Mouse (Mus musculus) midbrain, embryonic 11.5 days (tissue): ENCODE measurements at regions not wholly inside any gene's neighbourhood (a gene's known extent, or its start where the extent isn't known, plus 50 kb on each side); places are given as distances from the start of the nearest gene placed in this dataset.

Source experiments
- ATAC-seq: fragments of 200-750 bp; cut with Nextera tagmentation; 2 replicates; pipeline ENCODE4 v1.8.0; 2017; ENCODE audit warnings: moderate TSS enrichment, moderate library complexity; ENCODE audit not compliant: low FRiP score
- DNase-seq: peaks from one replicate; pipeline ENCODE4 v3.0.0; 2015; ENCODE audit warnings: low spot score; ENCODE audit errors: missing footprints
- H3K27ac ChIP-seq: fragments of 300-500 bp; sonication (generic); 2 replicates; pipeline ENCODE4 v1.5.1; 2014; ENCODE audit warnings: low read depth, low read length
- H3K27me3 ChIP-seq: fragments of 300-500 bp; sonication (generic); 2 replicates; pipeline ENCODE4 v1.6.1; 2014; ENCODE audit warnings: mild to moderate bottlenecking, low read length, moderate library complexity, mixed read lengths; ENCODE audit not compliant: control insufficient read depth, insufficient read depth
- H3K36me3 ChIP-seq: fragments of 300-500 bp; sonication (generic); 2 replicates; pipeline ENCODE4 v1.6.1; 2014; ENCODE audit warnings: mild to moderate bottlenecking, low read length, moderate library complexity, mixed read lengths; ENCODE audit not compliant: control insufficient read depth, insufficient read depth
- H3K4me1 ChIP-seq: fragments of 300-500 bp; sonication (generic); 2 replicates; pipeline ENCODE4 v1.6.1; 2014; ENCODE audit warnings: low read length; ENCODE audit not compliant: control insufficient read depth, insufficient read depth
- H3K4me2 ChIP-seq: fragments of 300-500 bp; sonication (generic); 2 replicates; pipeline ENCODE4 v1.6.1; 2014; ENCODE audit warnings: mild to moderate bottlenecking, moderate library complexity
- H3K4me3 ChIP-seq: fragments of 300-500 bp; sonication (generic); 2 replicates; pipeline ENCODE4 v1.5.1; 2014; ENCODE audit warnings: low read depth, low read length
- H3K9ac ChIP-seq: fragments of 300-500 bp; sonication (generic); 2 replicates; pipeline ENCODE4 v1.6.1; 2014; ENCODE audit warnings: low read length
- H3K9me3 ChIP-seq: fragments of 300-500 bp; sonication (generic); 2 replicates; pipeline ENCODE4 v1.6.1; 2016; ENCODE audit warnings: low read length; ENCODE audit not compliant: control insufficient read depth
- WGBS: fragments of 180-500 bp; shearing (Covaris S2); extraction: QIAGEN DNeasy Blood & Tissue Kit; methylation state at CpG from one replicate; pipeline ENCODE4 v1.1.7; 2014; 5-methylcytosine and 5-hydroxymethylcytosine counted together

DNA sequence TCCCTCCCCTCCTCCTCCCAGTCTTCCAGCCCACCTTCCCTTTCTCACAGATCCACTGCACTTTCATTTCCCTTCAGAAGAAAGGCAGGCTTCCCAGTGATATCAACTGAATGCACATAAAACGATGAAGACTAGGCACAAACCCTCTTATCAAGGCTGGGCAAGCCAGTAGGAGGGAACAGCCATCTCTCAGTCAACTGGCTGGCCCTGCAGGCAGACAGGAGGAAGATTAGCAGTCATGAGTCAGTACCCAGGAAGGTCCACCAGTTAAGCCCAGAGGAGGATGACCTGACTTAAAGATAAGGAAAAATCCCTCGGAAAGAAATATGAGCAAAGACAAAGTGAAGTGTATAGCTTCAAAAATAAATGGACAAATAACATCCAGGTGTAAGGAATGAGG is 337.4 kb upstream of the Ube2e3 start:
- no peak overlapping the region for H3K4me2 ChIP-seq
- H3K36me3 ChIP-seq, result no peaks in the 10 kb centered on the region
- H3K27ac ChIP-seq, result no peak overlapping the region
- H3K9ac ChIP-seq, result no peak overlapping the region
- no peak overlapping the region for H3K4me3 ChIP-seq
- H3K27me3 ChIP-seq, result no peaks in the 10 kb centered on the region
- DNase-seq (no peak), ATAC-seq (no peak)
- no peaks in the 10 kb centered on the region for H3K9me3 ChIP-seq
- H3K4me1 ChIP-seq, result no peaks in the 10 kb centered on the region
- 74% methylated on average over 2 of the region's 2 CpGs for WGBS

DNA sequence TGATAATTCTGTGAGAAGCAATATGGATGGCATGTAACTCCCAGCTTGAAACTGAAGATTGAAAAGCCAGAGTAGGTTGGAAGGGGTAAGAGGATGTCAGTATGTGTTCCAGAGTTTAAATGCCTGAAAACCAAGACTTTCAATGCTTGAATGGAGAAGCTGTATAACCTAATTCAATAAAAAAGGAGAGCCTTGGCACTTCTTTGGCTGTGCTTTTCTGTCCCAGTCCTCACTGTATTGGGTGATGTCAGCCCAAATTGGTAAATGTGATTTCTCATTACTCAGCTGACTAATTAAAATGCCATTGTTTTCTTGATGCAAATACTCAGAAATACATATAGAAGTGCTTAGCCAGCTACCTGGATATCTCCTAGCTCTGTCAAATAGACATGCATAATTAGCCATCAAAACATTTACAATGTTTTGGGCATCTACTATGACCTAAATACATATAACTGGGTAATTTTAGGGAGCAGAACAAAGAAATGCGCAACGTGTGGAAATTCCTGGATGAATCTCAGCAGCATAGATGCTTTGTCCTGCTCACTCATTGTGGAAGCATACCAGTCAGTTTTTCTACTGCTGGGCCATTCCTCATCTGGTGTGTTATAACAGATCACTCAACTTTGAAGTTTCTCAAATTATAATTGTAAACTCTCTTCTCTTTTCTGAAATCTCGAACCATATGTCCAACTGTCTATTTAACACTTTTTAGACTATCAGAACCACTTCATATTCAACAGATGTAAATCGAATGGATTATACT is 347.5 kb upstream of the Ube2e3 start:
- DNase-seq (no peak), ATAC-seq (no peak)
- 88% methylated on average over 4 of the region's 4 CpGs for WGBS

DNA sequence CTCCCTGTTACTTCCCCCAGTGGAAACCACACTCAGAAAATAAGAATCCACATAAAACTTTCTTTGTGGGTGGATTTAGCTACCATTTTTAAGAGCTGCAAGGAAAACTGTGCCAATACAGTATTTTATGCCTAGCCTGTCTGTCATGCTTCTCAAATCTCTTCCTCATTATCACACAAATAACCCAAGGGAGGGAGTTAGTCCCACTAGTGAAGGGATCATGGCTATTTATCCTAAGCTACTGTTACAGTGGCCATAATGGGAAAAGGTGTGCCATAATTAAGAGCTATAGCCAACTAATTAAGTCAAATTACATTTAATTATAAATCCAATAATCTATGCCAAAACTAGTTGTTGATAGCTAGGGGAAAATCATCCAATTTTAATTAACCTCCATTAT is 374.8 kb upstream of the Ube2e3 start:
- Histone ChIP-seq H3K4me1 (no peaks in the 10 kb centered on the region), H3K27ac (no peak overlapping the region), H3K9me3 (no peaks in the 10 kb centered on the region), H3K9ac (no peak overlapping the region), H3K27me3 (no peaks in the 10 kb centered on the region), H3K4me2 (no peak overlapping the region), H3K4me3 (no peak overlapping the region), H3K36me3 (no peaks in the 10 kb centered on the region)
- ATAC-seq, result no peak
- DNase-seq, result no peak

More for the DNA sequence above, 347.5 kb upstream of the Ube2e3 start:
- no peaks in the 10 kb centered on the region for H3K4me1 ChIP-seq
- no peak overlapping the region for H3K4me2 ChIP-seq
- H3K9me3 ChIP-seq, result no peaks in the 10 kb centered on the region
- H3K4me3 ChIP-seq, result no peak overlapping the region
- no peak overlapping the region for H3K27ac ChIP-seq
- H3K36me3 ChIP-seq, result no peaks in the 10 kb centered on the region
- no peaks in the 10 kb centered on the region for H3K27me3 ChIP-seq
- no peak overlapping the region for H3K9ac ChIP-seq

DNA sequence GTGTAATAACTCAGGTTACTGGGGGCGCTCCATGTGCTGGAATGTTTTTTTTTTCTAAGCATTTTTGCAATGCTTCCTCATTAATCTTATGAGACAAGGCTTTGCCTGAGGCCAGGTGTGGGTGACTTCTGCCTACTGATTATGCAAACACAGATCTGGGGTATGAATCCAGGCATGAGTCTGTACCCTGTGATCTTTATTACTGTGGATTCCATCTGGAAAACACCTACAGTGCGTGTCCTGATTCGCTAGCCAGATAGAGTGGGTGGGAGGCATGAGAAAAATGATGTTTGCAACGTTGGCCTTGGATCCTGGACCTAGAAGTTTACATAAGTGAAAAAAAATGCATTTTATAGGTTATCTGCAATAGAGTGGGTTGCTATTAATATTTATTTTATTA is 387.9 kb upstream of the Ube2e3 start:
- ATAC-seq, result no peak

DNA sequence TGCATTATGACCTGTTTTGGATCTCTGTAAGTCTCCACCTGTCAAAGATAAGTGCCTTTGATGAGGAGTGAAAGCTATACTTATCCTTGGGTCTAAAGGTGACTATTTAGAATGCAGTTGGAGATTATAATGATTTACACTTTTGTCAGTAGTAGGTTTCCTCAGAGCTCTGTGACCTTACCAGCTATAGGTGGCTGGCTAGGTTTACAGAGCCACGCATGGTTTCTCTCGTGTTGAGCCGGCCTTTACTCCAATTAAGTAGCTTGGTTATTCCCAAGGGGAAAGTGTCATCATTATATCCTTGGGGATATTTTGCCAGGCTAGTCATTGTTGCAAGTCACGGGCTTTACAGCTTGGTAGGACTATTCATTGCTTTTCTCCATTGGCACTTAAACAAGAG is 408.5 kb upstream of the Ube2e3 start:
- Histone ChIP-seq H3K9me3 (no peaks in the 10 kb centered on the region), H3K27ac (no peak overlapping the region), H3K36me3 (no peaks in the 10 kb centered on the region), H3K9ac (no peak overlapping the region), H3K4me1 (no peaks in the 10 kb centered on the region), H3K4me2 (no peak overlapping the region), H3K4me3 (no peak overlapping the region), H3K27me3 (no peaks in the 10 kb centered on the region)
- 86% methylated on average over 4 of the region's 4 CpGs for WGBS
- ATAC-seq, result no peak
- no peak for DNase-seq

More for the DNA sequence above, 387.9 kb upstream of the Ube2e3 start:
- Histone ChIP-seq H3K27me3 (no peaks in the 10 kb centered on the region), H3K9me3 (no peaks in the 10 kb centered on the region), H3K4me2 (no peak overlapping the region), H3K36me3 (no peaks in the 10 kb centered on the region), H3K4me3 (no peak overlapping the region), H3K4me1 (no peaks in the 10 kb centered on the region), H3K9ac (no peak overlapping the region), H3K27ac (no peak overlapping the region)
- WGBS, result 86% methylated on average over 4 of the region's 4 CpGs
- no peak for DNase-seq

DNA sequence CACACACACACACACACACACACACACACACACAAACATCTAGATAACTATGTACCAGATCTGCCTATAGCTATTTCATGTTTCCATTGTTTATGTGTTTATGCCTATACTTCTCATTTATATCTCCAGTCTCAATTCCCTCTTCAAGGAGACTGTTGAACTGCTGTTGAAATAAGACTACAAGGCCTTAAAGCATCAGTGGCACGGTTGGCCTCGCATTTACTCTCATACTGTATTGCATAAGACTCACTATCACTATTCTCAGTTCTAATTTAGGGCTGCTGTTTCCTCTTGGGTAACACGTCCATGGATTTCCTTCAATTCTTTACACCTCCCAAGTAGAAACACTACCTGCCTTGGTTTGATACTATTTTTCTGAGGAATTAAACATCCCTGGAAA is 414.5 kb upstream of the Ube2e3 start:
- H3K4me3 ChIP-seq, result no peak overlapping the region
- WGBS, result 90% methylated on average over 3 of the region's 3 CpGs
- H3K9me3 ChIP-seq, result no peaks in the 10 kb centered on the region
- H3K4me2 ChIP-seq, result no peak overlapping the region
- no peak overlapping the region for H3K27ac ChIP-seq
- ATAC-seq, result no peak
- no peaks in the 10 kb centered on the region for H3K36me3 ChIP-seq
- no peaks in the 10 kb centered on the region for H3K27me3 ChIP-seq
- H3K9ac ChIP-seq, result no peak overlapping the region
- no peaks in the 10 kb centered on the region for H3K4me1 ChIP-seq
- no peak for DNase-seq

DNA sequence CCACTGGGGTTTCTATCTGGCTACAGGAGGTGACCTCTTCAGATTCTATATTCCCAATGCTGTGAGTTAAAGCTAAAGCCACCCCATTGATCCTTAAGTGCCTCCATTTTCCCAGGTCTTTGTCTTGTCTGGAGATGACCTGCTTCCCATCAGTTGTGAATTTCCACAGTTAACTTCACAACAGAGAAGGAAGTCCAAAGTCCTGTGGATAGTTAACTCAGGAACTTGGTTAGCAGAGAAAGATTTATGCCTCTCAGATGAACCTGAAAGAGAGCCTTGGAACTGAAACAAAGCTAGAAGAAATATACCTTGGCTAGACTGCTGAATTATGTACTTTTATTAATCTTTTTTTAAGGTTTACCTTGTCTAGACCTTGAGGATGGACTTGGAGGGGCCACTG is 431.1 kb upstream of the Ube2e3 start:
- Histone ChIP-seq H3K4me2 (no peak overlapping the region), H3K4me3 (no peak overlapping the region), H3K4me1 (no peaks in the 10 kb centered on the region), H3K36me3 (no peaks in the 10 kb centered on the region), H3K9ac (no peak overlapping the region), H3K9me3 (no peaks in the 10 kb centered on the region), H3K27ac (no peak overlapping the region), H3K27me3 (no peaks in the 10 kb centered on the region)
- DNase-seq, result no peak
- no peak for ATAC-seq

DNA sequence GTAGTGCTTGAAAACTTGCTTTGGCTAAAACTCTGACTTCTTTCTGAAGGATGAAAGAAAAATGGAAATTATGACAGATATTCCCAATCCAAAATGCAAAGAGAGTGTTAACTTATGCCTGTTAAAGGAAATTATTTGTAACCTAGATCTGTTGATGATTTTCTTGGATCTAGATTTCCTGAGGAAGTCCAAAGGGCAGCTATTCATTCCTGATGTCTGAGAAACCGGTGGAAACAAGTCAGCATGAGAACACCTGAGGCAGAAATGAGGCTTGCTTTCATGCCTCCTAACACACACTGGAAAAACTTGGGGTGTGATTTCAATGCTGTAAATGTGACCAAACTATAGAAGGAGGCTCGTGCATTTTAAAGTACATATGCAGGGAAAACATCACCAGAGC is 432.9 kb upstream of the Ube2e3 start:
- Histone ChIP-seq H3K4me2 (no peak overlapping the region), H3K4me3 (no peak overlapping the region), H3K4me1 (no peaks in the 10 kb centered on the region), H3K27me3 (no peaks in the 10 kb centered on the region), H3K27ac (no peak overlapping the region), H3K9ac (no peak overlapping the region), H3K9me3 (no peaks in the 10 kb centered on the region), H3K36me3 (no peaks in the 10 kb centered on the region)
- DNase-seq (peak; percentile 69), ATAC-seq (no peak)
- WGBS, result 79% methylated on average over 2 of the region's 2 CpGs

DNA sequence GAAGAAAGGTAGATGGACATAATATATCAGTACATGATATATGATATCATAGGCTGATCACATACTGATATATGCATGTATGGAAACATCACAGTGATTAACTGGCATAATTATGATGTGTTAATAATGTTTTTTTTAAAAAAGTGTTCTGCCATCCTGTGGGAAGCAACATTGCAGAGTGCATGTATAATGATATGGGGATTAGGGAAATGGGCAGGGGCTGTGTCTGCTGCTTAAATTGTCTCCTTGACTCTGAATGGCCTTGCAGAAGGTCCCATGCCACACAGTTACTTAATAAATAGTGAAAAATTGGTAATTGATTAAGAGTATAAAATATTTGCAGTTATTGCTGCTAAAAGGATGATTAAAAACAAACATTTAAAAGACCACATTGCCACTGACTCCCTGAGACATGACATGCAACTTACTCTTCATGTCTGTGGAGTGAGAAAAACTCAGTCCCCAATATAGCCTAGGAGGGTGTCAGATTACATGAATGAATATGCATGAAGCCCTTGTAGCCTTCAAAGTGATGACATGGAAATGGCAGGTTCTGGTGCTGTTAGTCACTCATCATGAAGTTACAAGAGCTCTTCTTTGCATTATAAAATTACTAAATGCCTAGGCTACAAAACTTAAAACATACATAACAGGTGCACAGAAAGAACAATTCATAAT is 440.1 kb upstream of the Ube2e3 start:
- ATAC-seq, result peak; percentile 84
- Histone ChIP-seq H3K9me3 (no peaks in the 10 kb centered on the region), H3K4me1 (no peaks in the 10 kb centered on the region), H3K9ac (no peak overlapping the region), H3K27me3 (no peaks in the 10 kb centered on the region), H3K4me2 (no peak overlapping the region), H3K4me3 (no peak overlapping the region), H3K27ac (no peak overlapping the region), H3K36me3 (no peaks in the 10 kb centered on the region)
- DNase-seq, result peak; percentile 79
